Mouse (Mus musculus): ENCODE measurements around the gene Eps8l2.
A peak's percentile ranks its signal among the peaks of the same experiment; 100 is the strongest.

DNA sequence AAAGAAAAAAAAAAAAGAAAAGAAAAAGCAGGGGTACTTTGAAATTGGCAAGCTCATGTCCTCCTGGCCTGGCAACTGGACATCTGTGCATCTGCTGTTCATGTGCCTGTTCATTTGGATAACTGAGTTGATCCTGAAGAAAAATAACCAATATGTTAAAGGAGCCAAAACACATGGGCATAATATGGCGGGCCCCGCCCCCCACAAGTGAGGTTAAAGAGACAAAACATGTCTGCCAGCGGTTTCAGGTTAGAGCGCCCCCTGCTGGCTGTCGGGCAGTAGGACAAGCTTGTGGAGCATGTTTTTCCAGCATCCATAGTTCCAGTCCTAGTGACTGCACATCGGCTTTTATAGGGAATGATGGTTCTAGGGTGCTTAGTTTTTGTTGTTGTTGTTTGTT, 56.1 kb downstream of the Eps8l2 start:
- TF ChIP-seq EP300 (IDR thresholded peaks at IDR 0.05): no peak
- TF ChIP-seq CTCF (IDR thresholded peaks at IDR 0.05): peak; percentile 88
